ENCODE assay signal across 11 mouse cellular contexts in the genomic region with DNA sequence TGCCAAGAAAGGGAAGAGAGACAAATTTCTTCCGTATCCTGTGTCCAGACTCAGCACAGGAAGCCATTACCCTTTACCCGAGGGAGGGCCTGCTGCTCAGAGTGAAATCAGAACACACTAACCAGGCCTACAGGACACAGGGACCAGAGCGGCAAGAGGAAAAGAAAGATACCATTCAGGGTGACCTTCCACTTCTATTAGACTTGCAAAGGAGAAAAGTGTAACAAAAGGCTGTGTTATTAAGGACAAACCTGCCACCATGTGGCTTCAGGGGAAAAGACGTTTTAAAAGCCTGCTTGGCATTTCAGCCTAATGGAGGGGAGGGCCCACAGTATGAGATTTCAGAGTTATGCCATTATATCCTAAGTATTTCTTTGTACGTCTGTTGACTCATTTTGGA. TPM values are rescaled to one million over a fixed set of nuclear protein-coding genes. Genes with fewer than 3 reads are reported as not detected.
DNase-seq lines count a peak whose midpoint lies in the region; ATAC-seq and TF ChIP-seq lines count a peak whose summit lies in the region.
"Had no signal": no experiment of that assay in that cellular context is flagged by ENCODE, and none has a peak within 500 bp of the region (broad histone marks: within the 10 kb centered on the region; RNA-seq: fewer than 3 reads in every experiment).

No protein-coding gene starts in this region.

- no peak overlapping the region for H3K27ac ChIP-seq in kidney, adult 2 months (ENCODE audit: insufficient read depth, low read depth, low read length)
- H3K27ac ChIP-seq in kidney, postnatal 0 days: no peak overlapping the region
- no peak overlapping the region for H3K27ac ChIP-seq in thymus, adult 2 months (ENCODE audit: control insufficient read depth, insufficient read depth, low read length)
- no peak overlapping the region for H3K27ac ChIP-seq in gastrocnemius, adult 2 months

- WGBS in kidney, adult 2 months: 39% methylated on average over 5 of the region's 5 CpGs
- 37% methylated on average over 5 of the region's 5 CpGs for WGBS in kidney, postnatal 0 days
- 73% methylated on average over 5 of the region's 5 CpGs for WGBS in thymus, adult 2 months

- intact Hi-C loops in gastrocnemius, adult 2 months (cut with DNase I): no loop called here

- no peak overlapping the region for H3K9ac ChIP-seq in kidney, postnatal 0 days (ENCODE audit: low read depth, low read length)

- ATAC-seq in Patski: no peak
- ATAC-seq in kidney, postnatal 0 days (replicated peaks; ENCODE audit: low FRiP score, low read depth): no peak

- no peaks in the 10 kb centered on the region for H3K27me3 ChIP-seq in kidney, adult 2 months (replicated peaks; ENCODE audit: control insufficient read depth, insufficient read depth, low read length)
- no peaks in the 10 kb centered on the region for H3K27me3 ChIP-seq in Patski
- no peaks in the 10 kb centered on the region for H3K27me3 ChIP-seq in kidney, postnatal 0 days (ENCODE audit: insufficient read depth, low read length)
- H3K27me3 ChIP-seq in thymus, adult 2 months (ENCODE audit: control insufficient read depth, insufficient read depth, low read length): no peaks in the 10 kb centered on the region

- CTCF ChIA-PET in Patski (lab: Charles Lee): interaction anchor here (2.7 kb wide), 1 partner anchor 11 kb away, joined by 6 read pairs; no protein-coding TSS in a partner anchor

- no peak overlapping the region for H3K4me2 ChIP-seq in kidney, postnatal 0 days (ENCODE audit: low read length)
- H3K4me2 ChIP-seq: liver, embryonic 11.5 days had no signal

- no peaks in the 10 kb centered on the region for H3K9me3 ChIP-seq in kidney, postnatal 0 days (replicated peaks; ENCODE audit: low read length)

- no peak for TF ChIP-seq POLR2A in kidney, adult 2 months (IDR thresholded peaks at IDR 0.05; ENCODE audit: low read depth, low read length)
- no peak for TF ChIP-seq POLR2A in thymus, adult 2 months (IDR thresholded peaks at IDR 0.05; ENCODE audit: control insufficient read depth, extremely low read depth, insufficient read depth, low read length, poor library complexity)

- H3K4me3 ChIP-seq in kidney, adult 2 months (ENCODE audit: insufficient read depth, low read depth, low read length): no peak overlapping the region
- H3K4me3 ChIP-seq in kidney, postnatal 0 days (replicated peaks; ENCODE audit: low read depth, low read length): no peak overlapping the region
- H3K4me3 ChIP-seq in thymus, adult 2 months (ENCODE audit: control insufficient read depth, insufficient read depth, low read length): no peak overlapping the region
- no peak overlapping the region for H3K4me3 ChIP-seq in gastrocnemius, adult 2 months

- no peaks in the 10 kb centered on the region for H3K4me1 ChIP-seq in kidney, adult 2 months (ENCODE audit: control insufficient read depth, insufficient read depth, low read length)
- no peaks in the 10 kb centered on the region for H3K4me1 ChIP-seq in kidney, postnatal 0 days (replicated peaks; ENCODE audit: insufficient read depth, low read length)
- no peaks in the 10 kb centered on the region for H3K4me1 ChIP-seq in thymus, adult 2 months (replicated peaks; ENCODE audit: control insufficient read depth, insufficient read depth, low read length)

- POLR2A ChIA-PET in Patski (lab: Charles Lee): no interaction called here

- in situ Hi-C loops in Patski (cut with MboI; ENCODE audit: low pct_unique_long_range_greater_than_20kb): loop anchor here (25.0 kb wide), 1 partner anchor 1398 kb away; no protein-coding TSS in a partner anchor

- peak; percentile 24 for DNase-seq in kidney, adult 2 months
- DNase-seq in kidney, adult 18-20 months: no peak
- DNase-seq in Patski (ENCODE audit: low read depth, low spot score): no peak
- DNase-seq in embryo, embryonic 10 days (ENCODE audit: low spot score): peak; percentile 49
- DNase-seq in kidney, postnatal 0 days (ENCODE audit: low spot score): peak; percentile 69
- no peak for DNase-seq in thymus, adult 2 months
- DNase-seq in gastrocnemius, adult 2 months: no peak
- DNase-seq in layer of hippocampus, adult 9-10 months (ENCODE audit: low spot score): no peak
- DNase-seq: heart, postnatal 10 days had no signal

- no peak for TF ChIP-seq CTCF in kidney, adult 2 months (conservative IDR thresholded peaks at IDR 0.05; ENCODE audit: insufficient read depth, insufficient read length, low read depth, low read length)
- peak; percentile 37 for TF ChIP-seq CTCF in Patski (IDR thresholded peaks at IDR 0.05)
- peak; percentile 55 for TF ChIP-seq CTCF in kidney, postnatal 0 days (IDR thresholded peaks at IDR 0.05; ENCODE audit: low read depth)
- no peak for TF ChIP-seq CTCF in thymus, adult 2 months (IDR thresholded peaks at IDR 0.05; ENCODE audit: borderline replicate concordance, control insufficient read depth, extremely low read depth, insufficient read depth, low read length, poor library complexity)
- TF ChIP-seq CTCF in gastrocnemius, adult 2 months (IDR thresholded peaks at IDR 0.05): no peak

- no peaks in the 10 kb centered on the region for H3K36me3 ChIP-seq in kidney, adult 2 months (ENCODE audit: control insufficient read depth, insufficient read depth, low read length)
- H3K36me3 ChIP-seq in kidney, postnatal 0 days (ENCODE audit: insufficient read depth, low read length): no peaks in the 10 kb centered on the region
- H3K36me3 ChIP-seq in thymus, adult 2 months (ENCODE audit: control insufficient read depth, insufficient read depth, low read length): no peaks in the 10 kb centered on the region
- H3K36me3 ChIP-seq: G1E had no signal

RNA-seq across cellular contexts. Expression of a gene that starts 26.1 kb away (rescaled TPM):
- 1.6 TPM in 2 replicates for polyA plus RNA-seq in kidney, adult 2 months (2012; rRNA removed)
- 3.5 TPM for polyA plus RNA-seq in Patski (2021)
- 3.9 and 4.1 TPM in 2 replicates for polyA plus RNA-seq in kidney, postnatal 0 days (2015; fragmentation: Nextera tagmentation; extraction: Ambion mirVana)
- polyA plus RNA-seq in thymus, adult 2 months (2012; rRNA removed): 0.94 and 1.1 TPM in 2 replicates
- 1 to 10 TPM; 2.0 to 3.6 TPM for total RNA-seq in gastrocnemius, adult 2 months (2021)
- polyA plus RNA-seq: G1E had no signal

Comparison
In these comparisons a context has a peak if more than half of its experiments do, and no peak if none do; other contexts are left out.
1. DNase-seq: peak in kidney, adult 2 months (single experiment), embryo, embryonic 10 days (single experiment) and kidney, postnatal 0 days (single experiment); none in kidney, adult 18-20 months (single experiment), Patski (single experiment), thymus, adult 2 months (single experiment), gastrocnemius, adult 2 months (single experiment) and layer of hippocampus, adult 9-10 months (single experiment).
2. CTCF ChIP-seq: peak in Patski (single experiment) and kidney, postnatal 0 days (single experiment); none in kidney, adult 2 months (single experiment), thymus, adult 2 months (single experiment) and gastrocnemius, adult 2 months (single experiment).